Comparison of ENCODE assay signal across 28 mouse cellular contexts in the genomic region with DNA sequence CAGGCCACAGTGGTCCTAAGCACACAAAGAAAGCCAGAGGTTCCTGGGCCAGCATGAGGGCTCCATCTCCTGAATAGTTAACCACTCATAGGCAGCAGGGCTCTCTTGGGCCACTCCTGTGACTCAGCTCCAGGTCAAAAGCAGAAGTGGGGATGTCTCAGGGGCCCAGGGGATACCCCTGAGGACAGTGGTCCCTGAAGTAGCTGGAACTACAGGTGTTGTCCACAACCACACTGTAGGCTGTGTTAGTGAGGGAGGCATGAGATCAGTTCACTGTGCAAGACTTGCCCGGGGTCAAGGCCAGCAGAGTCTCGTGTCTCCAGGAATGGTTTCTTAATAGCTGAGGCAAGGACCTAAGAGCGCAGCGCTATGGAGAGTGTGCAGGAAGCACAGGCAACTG. TPM values are rescaled to one million over a fixed set of nuclear protein-coding genes. Genes with fewer than 3 reads are reported as not detected.
A peak's percentile ranks its signal among the peaks of the same experiment; 100 is the strongest.
DNase-seq lines count a peak whose midpoint lies in the region; ATAC-seq lines count a peak whose summit lies in the region.
"Had no signal": no experiment of that assay in that cellular context is flagged by ENCODE, and none has a peak within 500 bp of the region (broad histone marks: within the 10 kb centered on the region; RNA-seq: fewer than 3 reads in every experiment).

No protein-coding gene starts in this region.

- 85% methylated on average over 4 of the region's 4 CpGs for WGBS in forebrain, embryonic 10.5 days
- 83% methylated on average over 4 of the region's 4 CpGs for WGBS in forebrain, embryonic 16.5 days

- H3K9me3 ChIP-seq in forebrain, embryonic 10.5 days: no peaks in the 10 kb centered on the region
- H3K9me3 ChIP-seq in forebrain, embryonic 16.5 days (ENCODE audit: control insufficient read depth, low read length): no peaks in the 10 kb centered on the region
- H3K9me3 ChIP-seq: embryonic facial prominence, embryonic 13.5 days; forebrain, embryonic 13.5 days; G1E; heart, embryonic 10.5 days; heart, embryonic 13.5 days had no signal

- no peak overlapping the region for H3K9ac ChIP-seq in forebrain, embryonic 16.5 days (replicated peaks; ENCODE audit: low read depth, low read length)
- H3K9ac ChIP-seq: embryonic facial prominence, embryonic 13.5 days; forebrain, embryonic 13.5 days; forebrain, postnatal 0 days; heart, embryonic 13.5 days; hindbrain, embryonic 14.5 days had no signal

- H3K36me3 ChIP-seq in forebrain, embryonic 10.5 days (replicated peaks): no peaks in the 10 kb centered on the region
- H3K36me3 ChIP-seq in forebrain, embryonic 16.5 days (ENCODE audit: control insufficient read depth, insufficient read depth): no peaks in the 10 kb centered on the region
- no peaks in the 10 kb centered on the region for H3K36me3 ChIP-seq in splenic B cell, adult 2 months (ENCODE audit: control insufficient read depth, insufficient read depth, low read length, poor library complexity, severe bottlenecking)
- H3K36me3 ChIP-seq: embryonic facial prominence, embryonic 13.5 days; G1E; heart, embryonic 10.5 days; heart, embryonic 13.5 days had no signal

- H3K4me1 ChIP-seq in forebrain, embryonic 10.5 days: peaks cover 50% of the 10 kb centered on the region
- H3K4me1 ChIP-seq in forebrain, embryonic 16.5 days (replicated peaks; ENCODE audit: control insufficient read depth, insufficient read depth, low read length): peaks cover 18% of the 10 kb centered on the region

- H3K27me3 ChIP-seq in forebrain, embryonic 10.5 days (ENCODE audit: poor library complexity, severe bottlenecking): peaks cover 52% of the 10 kb centered on the region
- no peaks in the 10 kb centered on the region for H3K27me3 ChIP-seq in forebrain, embryonic 16.5 days (replicated peaks; ENCODE audit: control insufficient read depth, insufficient read depth, low read length)
- no peaks in the 10 kb centered on the region for H3K27me3 ChIP-seq in splenic B cell, adult 2 months (ENCODE audit: control insufficient read depth, insufficient read depth, low read length, poor library complexity, severe bottlenecking)

- no peak overlapping the region for H3K4me2 ChIP-seq in forebrain, embryonic 16.5 days (ENCODE audit: low read length)
- H3K4me2 ChIP-seq: embryonic facial prominence, embryonic 13.5 days; forebrain, embryonic 13.5 days; heart, embryonic 13.5 days; hindbrain, embryonic 14.5 days had no signal

- no peak overlapping the region for H3K4me3 ChIP-seq in forebrain, embryonic 10.5 days
- no peak overlapping the region for H3K4me3 ChIP-seq in forebrain, embryonic 16.5 days (replicated peaks; ENCODE audit: low read length)
- H3K4me3 ChIP-seq: embryonic facial prominence, embryonic 13.5 days; erythroblast, embryonic 14.5 days; forebrain, embryonic 13.5 days; gastrocnemius, adult 2 months; heart, embryonic 10.5 days; heart, embryonic 13.5 days had no signal

- peak overlapping the region; percentile 48 for H3K27ac ChIP-seq in forebrain, embryonic 10.5 days
- no peak overlapping the region for H3K27ac ChIP-seq in forebrain, embryonic 16.5 days (ENCODE audit: low read length)
- H3K27ac ChIP-seq: embryonic facial prominence, embryonic 13.5 days; forebrain, embryonic 13.5 days; gastrocnemius, adult 2 months; heart, embryonic 10.5 days; heart, embryonic 13.5 days; hindbrain, embryonic 14.5 days; hindbrain, postnatal 0 days had no signal

- no peak for ATAC-seq in forebrain, embryonic 16.5 days
- ATAC-seq in granulocyte monocyte progenitor cell, adult 5-6 weeks (replicated peaks; ENCODE audit: poor library complexity, severe bottlenecking): peak; percentile 69
- ATAC-seq: inflammation-experienced regulatory T-cells, adult 6 months; intestine, postnatal 0 days; Patski had no signal

- DNase-seq in forebrain, embryonic 10.5 days (ENCODE audit: extremely low spot score, low spot score): peak; percentile 33
- DNase-seq in B cell, adult 2 months: peak; percentile 49 to 54
- peak; percentile 56 for DNase-seq in splenic B cell, adult 2 months (ENCODE audit: low read depth, low spot score)
- no peak for DNase-seq in urinary bladder, postnatal 14 days (ENCODE audit: low spot score)
- no peak for DNase-seq in cerebellum, adult 9-11 months
- DNase-seq: adrenal gland, postnatal 10 days; adrenal gland, postnatal 36 days; cerebellum, adult 18-20 months; cerebellum, postnatal 10 days; cerebellum, postnatal 36 days; forebrain, postnatal 0 days; gastrocnemius, adult 2 months; gastrocnemius, postnatal 14 days; heart, adult 18-20 months; kidney, adult 2 months had no signal

RNA-seq across cellular contexts. Expression of a gene that starts 12.8 kb away (rescaled TPM):
- 1,247 and 1,263 TPM in 2 replicates for polyA plus RNA-seq in forebrain, embryonic 10.5 days (2016; fragmentation: Nextera tagmentation; extraction: Ambion mirVana)
- 804 and 844 TPM in 2 replicates for polyA plus RNA-seq in forebrain, embryonic 16.5 days (2015; fragmentation: Nextera tagmentation; extraction: Ambion mirVana)
- total RNA-seq in granulocyte monocyte progenitor cell, adult 5-6 weeks (2014; fragmentation: Nextera tagmentation): 3,366 and 4,270 TPM in 2 replicates
- 4,896 and 5,913 TPM in 2 replicates for total RNA-seq in granulocyte monocyte progenitor cell, adult 5-6 weeks (2017)

RNA-seq across cellular contexts. Expression of a gene that starts 45.0 kb away (rescaled TPM):
- 132 and 135 TPM in 2 replicates for polyA plus RNA-seq in forebrain, embryonic 10.5 days (2016; fragmentation: Nextera tagmentation; extraction: Ambion mirVana)
- polyA plus RNA-seq in forebrain, embryonic 16.5 days (2015; fragmentation: Nextera tagmentation; extraction: Ambion mirVana): 36.6 and 37.5 TPM in 2 replicates
- total RNA-seq in granulocyte monocyte progenitor cell, adult 5-6 weeks (2014; fragmentation: Nextera tagmentation): 32.7 and 46.7 TPM in 2 replicates
- total RNA-seq in granulocyte monocyte progenitor cell, adult 5-6 weeks (2017): 146 and 173 TPM in 2 replicates

Comparison
In these comparisons a context has a peak if more than half of its experiments do, and no peak if none do; other contexts are left out.
1. DNase-seq: peak in forebrain, embryonic 10.5 days (single experiment), B cell, adult 2 months (2 of 2) and splenic B cell, adult 2 months (single experiment); none in urinary bladder, postnatal 14 days (single experiment) and cerebellum, adult 9-11 months (single experiment).